ENCODE assay signal across 25 mouse cellular contexts in the genomic region with DNA sequence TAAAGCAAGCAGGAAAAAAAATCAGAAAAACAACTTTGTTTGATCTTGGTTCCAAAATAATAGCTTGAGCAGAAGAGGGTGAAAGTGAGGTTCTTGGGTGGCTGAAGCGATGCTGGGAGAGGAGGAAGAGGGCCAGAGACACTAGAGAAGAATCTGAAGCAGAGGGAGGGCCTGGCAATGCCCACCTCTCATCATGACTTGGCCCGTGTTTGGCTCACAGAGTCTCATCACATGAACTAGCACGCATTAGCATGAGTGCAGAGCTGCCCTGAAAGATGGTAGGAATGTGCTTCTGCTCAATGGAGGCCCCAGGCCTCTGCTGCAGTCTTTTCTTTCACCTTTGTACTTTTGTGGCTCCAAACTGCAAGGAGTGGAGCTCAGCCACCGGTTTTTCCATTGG.
A peak's percentile ranks its signal among the peaks of the same experiment; 100 is the strongest.
DNase-seq lines count a peak whose midpoint lies in the region; ATAC-seq lines count a peak whose summit lies in the region.
"Had no signal": no experiment of that assay in that cellular context is flagged by ENCODE, and none has a peak within 500 bp of the region (broad histone marks: within the 10 kb centered on the region; RNA-seq: fewer than 3 reads in every experiment).

No protein-coding gene starts in this region.

- 58% methylated on average over 4 of the region's 4 CpGs for WGBS in hindbrain, embryonic 10.5 days
- 48% methylated on average over 4 of the region's 4 CpGs for WGBS in hindbrain, embryonic 16.5 days
- WGBS in midbrain, embryonic 16.5 days = 39% methylated on average over 4 of the region's 4 CpGs
- 57% methylated on average over 4 of the region's 4 CpGs for WGBS in midbrain, embryonic 11.5 days

- no peak overlapping the region for H3K4me2 ChIP-seq in hindbrain, embryonic 16.5 days (ENCODE audit: low read length)
- H3K4me2 ChIP-seq in midbrain, embryonic 16.5 days (ENCODE audit: low read length) = no peak overlapping the region
- no peak overlapping the region for H3K4me2 ChIP-seq in midbrain, embryonic 11.5 days
- H3K4me2 ChIP-seq: embryonic facial prominence, embryonic 12.5 days; heart, embryonic 13.5 days; intestine, embryonic 15.5 days; lung, embryonic 15.5 days; midbrain, embryonic 12.5 days; neural tube, embryonic 12.5 days had no signal

- ATAC-seq in hindbrain, embryonic 16.5 days = no peak
- ATAC-seq in midbrain, embryonic 16.5 days = no peak
- ATAC-seq in midbrain, embryonic 11.5 days (ENCODE audit: low FRiP score) = no peak
- ATAC-seq: hindbrain, postnatal 0 days; intestine, embryonic 15.5 days; Patski had no signal

- H3K9me3 ChIP-seq in hindbrain, embryonic 10.5 days = no peaks in the 10 kb centered on the region
- no peaks in the 10 kb centered on the region for H3K9me3 ChIP-seq in hindbrain, embryonic 16.5 days (ENCODE audit: control insufficient read depth, low read length)
- no peaks in the 10 kb centered on the region for H3K9me3 ChIP-seq in midbrain, embryonic 16.5 days (replicated peaks; ENCODE audit: control insufficient read depth, low read length, poor library complexity, severe bottlenecking)
- no peaks in the 10 kb centered on the region for H3K9me3 ChIP-seq in midbrain, embryonic 11.5 days (ENCODE audit: control insufficient read depth, low read length)
- H3K9me3 ChIP-seq: embryonic facial prominence, embryonic 12.5 days; heart, embryonic 13.5 days; intestine, embryonic 15.5 days; lung, embryonic 15.5 days; midbrain, embryonic 12.5 days; neural tube, embryonic 12.5 days had no signal

- intact Hi-C loops in gastrocnemius, postnatal 14 days (cut with DNase I; ENCODE audit: low total_unique reads) = no loop called here

- DNase-seq in embryo, embryonic 10 days (ENCODE audit: low spot score) = peak; percentile 4
- DNase-seq in embryo, embryonic 11 days = no peak
- DNase-seq in hindbrain, embryonic 10.5 days (ENCODE audit: low spot score) = no peak
- no peak for DNase-seq in midbrain, embryonic 11.5 days (ENCODE audit: low spot score, missing footprints)
- DNase-seq in gastrocnemius, postnatal 14 days = no peak
- DNase-seq: adrenal gland, postnatal 10 days; cerebellum, adult 9-11 months; heart, adult 2 months; heart, postnatal 14 days; kidney, postnatal 36 days; liver; right cerebral cortex, adult 18-20 months; spleen, adult 18-20 months; thymus, postnatal 36 days had no signal

- peaks cover 14% of the 10 kb centered on the region for H3K4me1 ChIP-seq in hindbrain, embryonic 10.5 days (replicated peaks)
- no peaks in the 10 kb centered on the region for H3K4me1 ChIP-seq in hindbrain, embryonic 16.5 days (ENCODE audit: control insufficient read depth, insufficient read depth, low read depth, low read length)
- H3K4me1 ChIP-seq in midbrain, embryonic 16.5 days (ENCODE audit: control insufficient read depth, insufficient read depth, low read length) = peaks cover 3% of the 10 kb centered on the region; the same call in 1 of the 2 replicates
- H3K4me1 ChIP-seq in midbrain, embryonic 11.5 days (ENCODE audit: control insufficient read depth, insufficient read depth, low read length) = peaks cover 6% of the 10 kb centered on the region
- H3K4me1 ChIP-seq: lung, embryonic 15.5 days had no signal

- no peaks in the 10 kb centered on the region for H3K27me3 ChIP-seq in hindbrain, embryonic 10.5 days (ENCODE audit: insufficient read depth, poor library complexity, severe bottlenecking)
- H3K27me3 ChIP-seq in hindbrain, embryonic 16.5 days (replicated peaks; ENCODE audit: control insufficient read depth, insufficient read depth, low read length) = no peaks in the 10 kb centered on the region
- H3K27me3 ChIP-seq in midbrain, embryonic 16.5 days (ENCODE audit: control insufficient read depth, insufficient read depth, low read depth, low read length) = no peaks in the 10 kb centered on the region
- H3K27me3 ChIP-seq in midbrain, embryonic 11.5 days (ENCODE audit: control insufficient read depth, insufficient read depth, low read length) = no peaks in the 10 kb centered on the region
- H3K27me3 ChIP-seq: embryonic facial prominence, embryonic 12.5 days; heart, embryonic 13.5 days; intestine, embryonic 15.5 days; lung, embryonic 15.5 days; midbrain, embryonic 12.5 days; neural tube, embryonic 12.5 days had no signal

- no peaks in the 10 kb centered on the region for H3K36me3 ChIP-seq in hindbrain, embryonic 10.5 days
- H3K36me3 ChIP-seq in hindbrain, embryonic 16.5 days (ENCODE audit: control insufficient read depth, insufficient read depth, low read length) = no peaks in the 10 kb centered on the region
- H3K36me3 ChIP-seq in midbrain, embryonic 16.5 days (ENCODE audit: control insufficient read depth, insufficient read depth, low read length) = no peaks in the 10 kb centered on the region
- no peaks in the 10 kb centered on the region for H3K36me3 ChIP-seq in midbrain, embryonic 11.5 days (ENCODE audit: control insufficient read depth, insufficient read depth, low read length)
- H3K36me3 ChIP-seq: embryonic facial prominence, embryonic 12.5 days; heart, embryonic 13.5 days; intestine, embryonic 15.5 days; lung, embryonic 15.5 days; midbrain, embryonic 12.5 days; neural tube, embryonic 12.5 days had no signal

- H3K9ac ChIP-seq in hindbrain, embryonic 16.5 days (ENCODE audit: low read depth, low read length) = no peak overlapping the region
- H3K9ac ChIP-seq in midbrain, embryonic 16.5 days (ENCODE audit: low read depth, low read length) = no peak overlapping the region
- no peak overlapping the region for H3K9ac ChIP-seq in midbrain, embryonic 11.5 days (ENCODE audit: low read length)
- H3K9ac ChIP-seq: embryonic facial prominence, embryonic 12.5 days; heart, embryonic 13.5 days; intestine, embryonic 15.5 days; lung, embryonic 15.5 days; midbrain, embryonic 12.5 days; neural tube, embryonic 12.5 days had no signal

- H3K27ac ChIP-seq in hindbrain, embryonic 10.5 days = peak overlapping the region; percentile 72
- no peak overlapping the region for H3K27ac ChIP-seq in hindbrain, embryonic 16.5 days (ENCODE audit: low read depth, low read length)
- peak overlapping the region; percentile 38; the same call in 1 of the 2 replicates for H3K27ac ChIP-seq in midbrain, embryonic 16.5 days (ENCODE audit: low read length)
- H3K27ac ChIP-seq in midbrain, embryonic 11.5 days (ENCODE audit: low read depth, low read length) = no peak overlapping the region
- H3K27ac ChIP-seq: embryonic facial prominence, embryonic 12.5 days; heart, adult 2 months; heart, embryonic 13.5 days; hindbrain, postnatal 0 days; intestine, embryonic 15.5 days; lung, embryonic 15.5 days; midbrain, embryonic 12.5 days; neural tube, embryonic 12.5 days had no signal

- H3K4me3 ChIP-seq in hindbrain, embryonic 10.5 days = no peak overlapping the region
- H3K4me3 ChIP-seq in hindbrain, embryonic 16.5 days (ENCODE audit: low read length) = no peak overlapping the region
- no peak overlapping the region for H3K4me3 ChIP-seq in midbrain, embryonic 16.5 days (ENCODE audit: low read depth, low read length)
- H3K4me3 ChIP-seq in midbrain, embryonic 11.5 days (ENCODE audit: low read depth, low read length) = no peak overlapping the region
- H3K4me3 ChIP-seq: embryonic facial prominence, embryonic 12.5 days; heart, adult 2 months; heart, embryonic 13.5 days; intestine, embryonic 15.5 days; lung, embryonic 15.5 days; midbrain, embryonic 12.5 days; myocyte; neural tube, embryonic 12.5 days had no signal

Comparison
In these comparisons a context has a peak if more than half of its experiments do, and no peak if none do; other contexts are left out.
1. H3K27ac ChIP-seq: peak in hindbrain, embryonic 10.5 days (single experiment) and midbrain, embryonic 16.5 days (single experiment); none in hindbrain, embryonic 16.5 days (single experiment) and midbrain, embryonic 11.5 days (single experiment).